Mouse (Mus musculus) stomach, adult 2 months (tissue): Measurements from ENCODE around the gene Hist1h2bf. TPM values are rescaled to one million over a fixed set of nuclear protein-coding genes. Genes with fewer than 3 reads are reported as not detected.

Experiments
- polyA plus RNA-seq: library from polyadenylated mRNA; depleted of rRNA; stranded (reverse); fragments of >200 nt; gene quantifications from 2 replicates; pipeline ENCODE4 v1.2.3, GENCODE M21; 2012; rRNA removed

Hist1h2bf gene
- polyA plus RNA-seq: 5.2 and 7.1 TPM in 2 replicates

GRCm38 (mm10) chr13:23573898-23574524, at the start of gene Hist1h2bf, which contains the start of gene Hist1h2ad:
TSS of gene Hist1h2bf (minus strand) at chr13:23574196.
TSS of gene Hist1h2ad (plus strand) at chr13:23574381.

GRCm38 (mm10) chr13:23622175-23622671, 48.2 kb upstream of the Hist1h2bf start, which contains the start of gene Hist1h1e:
TSS of gene Hist1h1e (minus strand) at chr13:23622558.

GRCm38 (mm10) chr13:23620733-23621531, 46.9 kb upstream of the Hist1h2bf start, which contains the start of gene Hist1h2be:
TSS of gene Hist1h2be (minus strand) at chr13:23621124.

GRCm38 (mm10) chr13:23581408-23582218, 7.6 kb upstream of the Hist1h2bf start, which contains the start of gene Hist1h4d:
TSS of gene Hist1h4d (plus strand) at chr13:23581598.

GRCm38 (mm10) chr13:23575271-23575851, 1.4 kb upstream of the Hist1h2bf start, which contains the start of gene Hist1h3d:
TSS of gene Hist1h3d (plus strand) at chr13:23575763.

GRCm38 (mm10) chr13:23571022-23571503, 2.9 kb downstream of the Hist1h2bf start, which contains the start of the genes Hist1h2ae and Hist1h2bg:
TSS of gene Hist1h2ae (minus strand) at chr13:23571220.
TSS of gene Hist1h2bg (plus strand) at chr13:23571396.

GRCm38 (mm10) chr13:23561883-23562659, 11.9 kb downstream of the Hist1h2bf start, which contains the start of gene Hist1h3e:
TSS of gene Hist1h3e (minus strand) at chr13:23562369.

GRCm38 (mm10) chr13:23552962-23553361, 21.0 kb downstream of the Hist1h2bf start, which contains the start of gene Hist1h1d:
TSS of gene Hist1h1d (plus strand) at chr13:23553262.

GRCm38 (mm10) chr13:23551146-23551834, 22.7 kb downstream of the Hist1h2bf start, which contains the start of gene Hist1h4f:
TSS of gene Hist1h4f (minus strand) at chr13:23551648.

GRCm38 (mm10) chr13:23543965-23544786, 29.8 kb downstream of the Hist1h2bf start, which contains the start of gene Hist1h3f:
TSS of gene Hist1h3f (plus strand) at chr13:23544052.

GRCm38 (mm10) chr13:23542999-23543607, 30.9 kb downstream of the Hist1h2bf start, which contains the start of gene Hist1h2bh:
TSS of gene Hist1h2bh (minus strand) at chr13:23543392.

GRCm38 (mm10) chr13:23535137-23536075, 38.6 kb downstream of the Hist1h2bf start, which contains the start of gene Hist1h3g:
TSS of gene Hist1h3g (plus strand) at chr13:23535422.

GRCm38 (mm10) chr13:23533560-23534367, 40.2 kb downstream of the Hist1h2bf start, which contains the start of gene Hist1h2af:
TSS of gene Hist1h2af (plus strand) at chr13:23533906.

GRCm38 (mm10) chr13:23530901-23531875, 42.8 kb downstream of the Hist1h2bf start, which contains the start of gene Hist1h4h:
TSS of gene Hist1h4h (plus strand) at chr13:23531050.

